Mouse (Mus musculus) G1E (cell line): Measurements from ENCODE around the gene Daxx. TPM values are rescaled to one million over a fixed set of nuclear protein-coding genes. Genes with fewer than 3 reads are reported as not detected.
"Not testable (repeated sequence)": the region's sequence is repeated elsewhere in the genome, so short reads cannot be mapped to it uniquely, and the experiment has no call there.

Experiments
- ATAC-seq: 2 replicates; pipeline ENCODE4 v1.8.0; 2016; ENCODE audit warnings: mild to moderate bottlenecking; ENCODE audit not compliant: insufficient number of reproducible peaks, poor library complexity, low FRiP score, severe bottlenecking; ENCODE audit errors: extremely low read depth
- DNase-seq: peaks from one replicate; pipeline ENCODE4 v3.0.0; 2012; ENCODE audit warnings: low spot score
- H3K27me3 ChIP-seq: 2 replicates; pipeline ENCODE4 v1.6.1; 2012; ENCODE audit warnings: mild to moderate bottlenecking, low read length, inconsistent platforms; ENCODE audit not compliant: insufficient read depth
- H3K36me3 ChIP-seq: replicated peaks from 2 replicates; pipeline ENCODE3; 2012; ENCODE audit warnings: mild to moderate bottlenecking, inconsistent platforms
- H3K4me1 ChIP-seq: 2 replicates; pipeline ENCODE4 v1.6.1; 2012; ENCODE audit warnings: low read depth, low read length, inconsistent platforms, mixed read lengths; ENCODE audit not compliant: insufficient read depth
- H3K4me3 ChIP-seq: 2 replicates; pipeline ENCODE4 v1.5.1; 2012; ENCODE audit warnings: low read depth, mild to moderate bottlenecking, inconsistent platforms, low read length, moderate library complexity, mixed read lengths
- H3K9me3 ChIP-seq: replicated peaks from 2 replicates; pipeline ENCODE4 v1.6.1; 2012; ENCODE audit warnings: inconsistent platforms
- CTCF ChIP-seq: IDR thresholded peaks from 2 replicates; pipeline ENCODE4 v1.5.1; 2012; ENCODE audit warnings: low read depth, low read length, inconsistent platforms, mixed read lengths
- GATA1 ChIP-seq: IDR thresholded peaks from 2 replicates; pipeline ENCODE4 v1.6.1; 2012; ENCODE audit warnings: borderline replicate concordance, low read length, inconsistent platforms, mixed read lengths
- GATA2 ChIP-seq: IDR thresholded peaks from 2 replicates; pipeline ENCODE4 v1.6.1; 2012; ENCODE audit warnings: low read depth, low read length, inconsistent platforms, borderline replicate concordance
- POLR2AphosphoS5 ChIP-seq: IDR thresholded peaks from 2 replicates; pipeline ENCODE4 v1.6.1; 2012; ENCODE audit warnings: low read depth, low read length, inconsistent platforms; ENCODE audit not compliant: insufficient replicate concordance
- TAL1 ChIP-seq: conservative IDR thresholded peaks from 2 replicates; pipeline ENCODE4 v1.6.1; 2012; ENCODE audit warnings: low read depth, low read length, inconsistent platforms, mixed read lengths
- polyA plus RNA-seq: library from polyadenylated mRNA; stranded (reverse); fragments of >175 nt; gene quantifications from 2 replicates; pipeline ENCODE4 v1.2.3, GENCODE M21; 2012
- total RNA-seq, 2 experiments: library from RNA; stranded (forward) in 1 of 2; stranded (reverse) in 1 of 2; fragments of 200-1000 nt in 1 of 2; fragments of >200 nt in 1 of 2; fragmentation: Nextera tagmentation in 1 of 2; gene quantifications; 2 replicates each; pipeline ENCODE4 v1.2.3; 2014 to 2017

Gene Daxx
- total and polyA plus RNA-seq, 3 experiments: 33.0 to 72.7 (median 67.4) TPM

GRCm38 (mm10) chr17:33890533-33891059, 18.6 kb upstream of the Daxx start, which contains the start of gene Kifc1:
TSS of gene Kifc1 (minus strand) at chr17:33890661.
- peak; percentile 73 for DNase-seq
- ATAC-seq: peak; percentile 100
- peaks cover 20% of the 10 kb centered on the region for H3K36me3 ChIP-seq
- H3K9me3 ChIP-seq: no peaks in the 10 kb centered on the region
- H3K4me3 ChIP-seq: peak within 1 kb of the TSS; percentile 85
- TF ChIP-seq TAL1: no peak
- peak; percentile 93 for TF ChIP-seq CTCF
- no peaks in the 10 kb centered on the region for H3K27me3 ChIP-seq
- H3K4me1 ChIP-seq: peaks cover 30% of the 10 kb centered on the region

- Histone ChIP-seq H3K9me3 (no peaks in the 10 kb centered on the region), H3K36me3 (peaks cover 13% of the 10 kb centered on the region), H3K4me1 (peaks cover 26% of the 10 kb centered on the region), H3K27me3 (no peaks in the 10 kb centered on the region), H3K4me3 (no peak overlapping the region)
- ATAC-seq (no peak), DNase-seq (no peak)
- TF ChIP-seq CTCF: no peak
- no peak for TF ChIP-seq GATA1
- no peak for TF ChIP-seq POLR2AphosphoS5
- TF ChIP-seq GATA2: no peak
- no peak for TF ChIP-seq TAL1
These were observed 17.9 kb upstream of the Daxx start for GRCm38 (mm10) chr17:33891357-33891756.

GRCm38 (mm10) chr17:33891892-33892291, 17.3 kb upstream of the Daxx start:
- H3K4me3 ChIP-seq, H3K9me3 ChIP-seq, ATAC-seq, DNase-seq, H3K36me3 ChIP-seq, H3K27me3 ChIP-seq: not testable (repeated sequence)
- H3K4me1 ChIP-seq: peaks cover 24% of the 10 kb centered on the region

GRCm38 (mm10) chr17:33892429-33892828, 16.8 kb upstream of the Daxx start:
- Histone ChIP-seq H3K4me3 (no peak overlapping the region), H3K4me1 (peaks cover 23% of the 10 kb centered on the region), H3K9me3 (no peaks in the 10 kb centered on the region), H3K36me3 (peaks cover 6% of the 10 kb centered on the region), H3K27me3 (no peaks in the 10 kb centered on the region)
- TF ChIP-seq GATA1 (no peak), POLR2AphosphoS5 (no peak), CTCF (no peak), TAL1 (no peak), GATA2 (no peak)
- no peak for DNase-seq
- ATAC-seq: no peak

GRCm38 (mm10) chr17:33893011-33893410, 16.2 kb upstream of the Daxx start:
- not testable (repeated sequence) for H3K4me3 ChIP-seq, H3K36me3 ChIP-seq, ATAC-seq, H3K27me3 ChIP-seq, H3K9me3 ChIP-seq, DNase-seq
- H3K4me1 ChIP-seq: peaks cover 23% of the 10 kb centered on the region

- no peaks in the 10 kb centered on the region for H3K27me3 ChIP-seq
- H3K36me3 ChIP-seq: no peaks in the 10 kb centered on the region
- no peaks in the 10 kb centered on the region for H3K9me3 ChIP-seq
- H3K4me1 ChIP-seq: peaks cover 50% of the 10 kb centered on the region
- no peak overlapping the region for H3K4me3 ChIP-seq
- DNase-seq (no peak), ATAC-seq (no peak)
- TF ChIP-seq TAL1 (no peak), GATA2 (no peak), CTCF (no peak; the same call in 1 of the 2 replicates), GATA1 (no peak), POLR2AphosphoS5 (no peak)
These were observed 12.0 kb upstream of the Daxx start for GRCm38 (mm10) chr17:33897114-33897794.

- H3K36me3 ChIP-seq, H3K27me3 ChIP-seq, DNase-seq, H3K4me3 ChIP-seq, ATAC-seq, H3K9me3 ChIP-seq: not testable (repeated sequence)
- H3K4me1 ChIP-seq: peaks cover 59% of the 10 kb centered on the region
These were observed 11.0 kb upstream of the Daxx start for GRCm38 (mm10) chr17:33898193-33898592.
